Mouse (Mus musculus) heart, adult 2 months (tissue): ENCODE results near the gene Sh2d5. TPM values are rescaled to one million over a fixed set of nuclear protein-coding genes. Genes with fewer than 3 reads are reported as not detected.
A peak's percentile ranks its signal among the peaks of the same experiment; 100 is the strongest.

Experiments
- DNase-seq, 2 experiments: peaks; one replicate each; pipeline ENCODE4 v3.0.0; 2021
- H3K27ac ChIP-seq: fragments of 200-600 bp; 2 replicates; pipeline ENCODE4 v1.8.1; 2022
- H3K27me3 ChIP-seq: fragments of 200-500 bp; 2 replicates; pipeline ENCODE4 v1.6.1; 2012; ENCODE audit warnings: mild to moderate bottlenecking, low read length, inconsistent platforms, mixed read lengths; ENCODE audit not compliant: control insufficient read depth, insufficient read depth
- H3K36me3 ChIP-seq: fragments of 200-500 bp; 2 replicates; pipeline ENCODE4 v1.6.1; 2012; ENCODE audit warnings: low read length, inconsistent platforms; ENCODE audit not compliant: control insufficient read depth, insufficient read depth
- H3K4me1 ChIP-seq: fragments of 200-500 bp; 2 replicates; pipeline ENCODE4 v1.6.1; 2011; ENCODE audit warnings: low read length; ENCODE audit not compliant: control insufficient read depth, insufficient read depth
- H3K4me3 ChIP-seq: fragments of 200-600 bp; 2 replicates; pipeline ENCODE4 v1.8.1; 2022
- H3K79me2 ChIP-seq: fragments of 200-500 bp; replicated peaks from 2 replicates; pipeline ENCODE4 v1.6.1; 2012; ENCODE audit warnings: mild to moderate bottlenecking, inconsistent platforms, low read length, moderate library complexity, mixed read lengths; ENCODE audit not compliant: control insufficient read depth, insufficient read depth
- H3K9ac ChIP-seq: fragments of 200-500 bp; 2 replicates; pipeline ENCODE4 v1.6.1; 2012; ENCODE audit warnings: low read depth, mild to moderate bottlenecking, control low read depth, inconsistent platforms, low read length, mixed read lengths
- CTCF ChIP-seq: fragments of 200-600 bp; IDR thresholded peaks from 2 replicates; pipeline ENCODE4 v1.8.1; 2022; ENCODE audit warnings: antibody characterized with exemption, mild to moderate bottlenecking, moderate library complexity
- EP300 ChIP-seq: fragments of 200-500 bp; IDR thresholded peaks from 2 replicates; pipeline ENCODE4 v1.6.1; 2011; ENCODE audit warnings: low read depth, low read length, control low read depth; ENCODE audit not compliant: insufficient read depth
- POLR2A ChIP-seq: fragments of 200-500 bp; IDR thresholded peaks from 2 replicates; pipeline ENCODE4 v1.6.1; 2011; ENCODE audit warnings: mild to moderate bottlenecking, low read depth, low read length, control low read depth; ENCODE audit not compliant: insufficient read depth
- WGBS: fragments of 180-500 bp; shearing (Covaris S2); methylation state at CpG from one replicate; pipeline ENCODE4 v1.1.7; 2018; 5-methylcytosine and 5-hydroxymethylcytosine counted together
- intact Hi-C: fragments of 180-260 bp; cut with DNase I; formaldehyde crosslinking; loops from one replicate; pipeline ENCODE4 v1.15.1; 2025
- long read RNA-seq: library from polyadenylated mRNA; stranded (forward); transcript quantifications from one replicate; pipeline ENCODE4 v2.0.0, GENCODE M21; 2021
- polyA plus RNA-seq: library from polyadenylated mRNA; depleted of rRNA; stranded (reverse); fragments of >200 nt; gene quantifications from 2 replicates; pipeline ENCODE4 v1.2.3, GENCODE M21; 2012; rRNA removed
- total RNA-seq, 2 experiments: library from RNA; stranded (reverse); gene quantifications; 2 replicates each; pipeline ENCODE4 v1.2.3; 2021

The Sh2d5 gene
- not detected for total RNA-seq
- polyA plus RNA-seq: 0.16 and 0.20 TPM in 2 replicates
- long read RNA-seq: 0 reads

DNA sequence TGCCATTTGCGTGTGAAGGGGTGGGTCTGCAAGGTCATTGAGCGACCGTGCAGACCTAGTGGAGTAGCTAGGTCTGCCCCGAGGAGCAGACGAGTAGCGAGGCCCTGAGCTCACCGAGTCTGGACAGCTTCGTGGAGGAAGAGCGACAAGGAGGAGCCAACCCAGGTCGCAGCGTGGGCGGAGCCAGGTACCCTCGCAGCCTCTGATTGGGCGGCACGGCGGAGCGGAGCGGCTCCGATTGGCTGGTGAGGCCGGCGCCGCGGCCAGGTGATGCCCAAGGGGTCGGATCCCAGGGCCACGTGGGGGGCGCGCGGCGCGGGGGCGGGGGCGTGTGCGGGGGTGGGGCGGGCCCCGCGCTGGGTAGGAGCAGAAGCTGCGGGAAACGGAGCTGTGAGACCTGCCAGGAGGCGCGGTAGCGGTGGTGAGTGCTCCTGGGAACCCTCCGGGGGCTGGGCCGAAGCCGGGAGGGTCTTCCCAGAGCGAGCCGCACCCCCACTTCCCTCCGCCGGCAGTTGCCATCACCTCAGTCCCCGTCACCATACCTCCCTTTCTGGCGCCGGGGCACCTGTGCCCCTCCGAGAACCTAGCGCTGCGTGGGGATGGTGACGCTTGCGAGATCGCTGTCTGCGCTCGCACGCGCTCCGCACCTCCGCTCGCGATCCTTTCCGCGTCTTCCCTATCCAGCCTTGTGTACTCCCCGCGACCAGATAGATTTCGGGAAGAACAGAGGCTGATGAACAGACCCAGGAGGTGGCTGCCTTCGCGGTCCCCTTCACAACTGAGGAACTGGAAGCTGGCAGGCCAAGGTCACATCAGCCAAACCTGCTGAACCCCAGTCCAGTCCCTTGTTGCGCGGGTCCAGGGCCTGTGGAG is at the start of gene Sh2d5, which contains the start of gene Kif17:
Gene Sh2d5, plus strand, starts transcription at position 316 of the 873 bp plus-strand sequence.
Gene Kif17, plus strand, starts transcription at position 348 of the 873 bp plus-strand sequence.
- no peaks in the 10 kb centered on the region for H3K79me2 ChIP-seq
- 2% methylated on average over 74 of the region's 74 CpGs for WGBS
- DNase-seq: peak; percentile 65 to 71
- peak within 1 kb of the TSS; percentile 57 for H3K4me3 ChIP-seq
- intact Hi-C loops: no loop called here
- H3K27ac ChIP-seq: no peak within 1 kb of the TSS
- no peak for TF ChIP-seq POLR2A
- TF ChIP-seq EP300: no peak
- peak within 1 kb of the TSS; percentile 12; the same call in 1 of the 2 replicates for H3K9ac ChIP-seq
- H3K36me3 ChIP-seq: no peaks in the 10 kb centered on the region
- peaks cover 7% of the 10 kb centered on the region; the same call in 1 of the 2 replicates for H3K4me1 ChIP-seq
- H3K27me3 ChIP-seq: no peaks in the 10 kb centered on the region

DNA sequence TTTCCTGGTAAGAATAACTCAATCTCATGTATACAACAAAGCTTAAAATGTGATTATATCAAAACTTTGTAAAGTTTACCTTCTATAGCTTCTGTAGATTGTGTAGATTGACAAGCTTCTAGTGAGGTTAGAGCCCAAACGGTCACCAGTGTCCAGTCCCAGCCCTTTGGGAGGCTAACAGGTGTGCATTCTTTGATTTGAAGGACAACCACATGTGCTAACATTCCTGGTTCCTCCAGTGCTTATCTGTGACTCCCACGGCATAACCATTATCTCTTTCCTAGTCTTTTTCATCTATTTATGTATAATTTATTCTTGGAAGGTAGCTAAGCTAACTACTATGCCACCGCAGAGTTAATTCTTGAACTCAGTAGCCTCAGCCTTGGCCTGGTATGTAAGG is 49.4 kb upstream of the Sh2d5 start:
- H3K9ac ChIP-seq: no peak overlapping the region
- H3K4me3 ChIP-seq: no peak overlapping the region
- no peaks in the 10 kb centered on the region for H3K36me3 ChIP-seq
- no peak for DNase-seq
- H3K4me1 ChIP-seq: no peaks in the 10 kb centered on the region
- TF ChIP-seq EP300 (no peak), POLR2A (no peak), CTCF (no peak)
- H3K27ac ChIP-seq: no peak overlapping the region
- H3K27me3 ChIP-seq: no peaks in the 10 kb centered on the region
- 72% methylated on average over 3 of the region's 3 CpGs for WGBS
- intact Hi-C loops: no loop called here
- no peaks in the 10 kb centered on the region for H3K79me2 ChIP-seq

- Histone ChIP-seq H3K27ac (no peak overlapping the region), H3K79me2 (no peaks in the 10 kb centered on the region), H3K36me3 (no peaks in the 10 kb centered on the region), H3K9ac (no peak overlapping the region), H3K27me3 (no peaks in the 10 kb centered on the region), H3K4me3 (no peak overlapping the region), H3K4me1 (no peaks in the 10 kb centered on the region)
- intact Hi-C loops: no loop called here
- 50% methylated on average over 9 of the region's 9 CpGs for WGBS
- DNase-seq: no peak
- no peak for TF ChIP-seq POLR2A
- TF ChIP-seq EP300: no peak
- TF ChIP-seq CTCF: no peak
Observed at GRCm38 (mm10) chr4:138201696-138202095, 48.5 kb upstream of the Sh2d5 start.

DNA sequence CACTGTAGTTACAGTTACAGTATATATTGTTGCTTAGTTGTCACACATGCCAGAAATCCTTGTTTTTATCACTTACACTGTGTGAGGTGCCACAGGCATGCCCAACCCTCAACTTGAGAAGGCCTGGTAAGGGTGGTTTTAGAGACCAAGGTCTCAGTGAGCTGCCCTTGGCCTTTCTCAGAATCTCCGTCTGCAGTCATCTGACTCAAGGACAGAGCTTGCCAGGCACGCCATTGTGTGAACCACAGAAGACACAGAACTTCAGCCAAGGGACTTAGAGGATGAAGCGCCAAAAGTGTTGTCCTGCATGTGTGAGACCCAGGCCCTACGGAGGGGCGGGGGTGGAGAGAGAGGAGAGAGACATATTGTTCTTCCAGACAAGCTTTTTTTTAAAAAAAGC is 40.1 kb upstream of the Sh2d5 start:
- Histone ChIP-seq H3K79me2 (no peaks in the 10 kb centered on the region), H3K36me3 (no peaks in the 10 kb centered on the region), H3K27ac (no peak overlapping the region), H3K27me3 (no peaks in the 10 kb centered on the region), H3K4me1 (no peaks in the 10 kb centered on the region), H3K9ac (no peak overlapping the region), H3K4me3 (no peak overlapping the region)
- 92% methylated on average over 5 of the region's 5 CpGs for WGBS
- intact Hi-C loops: no loop called here
- DNase-seq: no peak
- TF ChIP-seq CTCF: no peak
- TF ChIP-seq EP300: no peak
- no peak for TF ChIP-seq POLR2A

GRCm38 (mm10) chr4:138213861-138214260 is 36.3 kb upstream of the Sh2d5 start:
- no peaks in the 10 kb centered on the region for H3K27me3 ChIP-seq
- intact Hi-C loops: no loop called here
- H3K27ac ChIP-seq: no peak overlapping the region

DNA sequence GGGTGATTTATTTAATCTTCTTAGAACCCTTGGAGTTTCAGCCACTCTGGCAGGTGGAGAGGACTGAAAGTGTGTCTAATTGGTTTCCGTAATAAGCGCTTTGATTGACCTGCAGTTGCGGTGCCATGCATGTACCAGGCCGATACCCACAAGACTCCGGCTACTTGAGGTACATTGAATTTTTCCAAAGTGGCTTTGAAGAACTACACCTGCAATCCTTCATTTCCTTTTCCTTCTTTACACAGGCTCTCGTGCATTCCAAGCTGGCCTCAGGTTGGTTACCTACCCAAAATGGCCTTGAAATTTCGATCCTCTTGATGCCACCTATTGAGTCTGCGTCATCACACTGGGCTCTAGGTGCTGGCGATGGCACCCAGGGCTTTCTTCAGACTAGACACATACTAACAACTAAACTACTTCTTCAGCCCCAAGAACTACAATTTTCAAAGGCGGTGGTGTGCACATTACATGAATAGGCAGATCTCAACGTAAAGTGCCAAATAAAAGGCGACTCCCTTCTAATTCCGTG is 34.5 kb upstream of the Sh2d5 start:
- Histone ChIP-seq H3K36me3 (peaks cover 13% of the 10 kb centered on the region), H3K27ac (peak overlapping the region; percentile 99), H3K4me3 (peak overlapping the region; percentile 90), H3K79me2 (peaks cover 7% of the 10 kb centered on the region), H3K27me3 (no peaks in the 10 kb centered on the region), H3K4me1 (peaks cover 13% of the 10 kb centered on the region), H3K9ac (peak overlapping the region; percentile 99)
- WGBS: 51% methylated on average over 13 of the region's 13 CpGs
- DNase-seq: no peak
- TF ChIP-seq CTCF (no peak), POLR2A (no peak), EP300 (no peak)
- intact Hi-C loops: loop anchor here (5.0 kb wide), 1 partner anchor 212 kb away; no protein-coding TSS in a partner anchor

More at GRCm38 (mm10) chr4:138213861-138214260, 36.3 kb upstream of the Sh2d5 start:
- no peak for DNase-seq
- Histone ChIP-seq H3K4me1 (peaks cover 7% of the 10 kb centered on the region), H3K79me2 (peaks cover 5% of the 10 kb centered on the region), H3K36me3 (peaks cover 9% of the 10 kb centered on the region), H3K4me3 (no peak overlapping the region), H3K9ac (no peak overlapping the region)
- 34% methylated on average over 3 of the region's 3 CpGs for WGBS
- TF ChIP-seq POLR2A (no peak), CTCF (no peak), EP300 (no peak)
